Mouse (Mus musculus): ENCODE measurements around the gene Otx1. TPM values are rescaled to one million over a fixed set of nuclear protein-coding genes. Genes with fewer than 3 reads are reported as not detected.

Gene Otx1
- polyA plus RNA-seq, 1 experiment from 2014 or later, result not detected

GRCm38 (mm10) chr11:21973597-21973996 lies 29.1 kb downstream of the Otx1 start:
- H3K36me3 ChIP-seq (ENCODE audit: control insufficient read depth, insufficient read depth, low read length), result no peaks in the 10 kb centered on the region
- H3K4me1 ChIP-seq (ENCODE audit: control insufficient read depth, insufficient read depth, low read length), result no peaks in the 10 kb centered on the region
- H3K9ac ChIP-seq (ENCODE audit: low read depth, low read length), result no peak overlapping the region
- 69% methylated on average over 3 of the region's 3 CpGs for WGBS
- no peak overlapping the region for H3K4me2 ChIP-seq (replicated peaks; ENCODE audit: low read depth, low read length)
- no peak for ATAC-seq (ENCODE audit: low FRiP score, low TSS enrichment)
- H3K27me3 ChIP-seq (ENCODE audit: control insufficient read depth, insufficient read depth, low read length), result no peaks in the 10 kb centered on the region
- H3K4me3 ChIP-seq (ENCODE audit: low read length), result no peak overlapping the region
- H3K27ac ChIP-seq (ENCODE audit: low read depth, low read length), result no peak overlapping the region
- H3K9me3 ChIP-seq (ENCODE audit: control insufficient read depth, low read length), result no peaks in the 10 kb centered on the region

DNA sequence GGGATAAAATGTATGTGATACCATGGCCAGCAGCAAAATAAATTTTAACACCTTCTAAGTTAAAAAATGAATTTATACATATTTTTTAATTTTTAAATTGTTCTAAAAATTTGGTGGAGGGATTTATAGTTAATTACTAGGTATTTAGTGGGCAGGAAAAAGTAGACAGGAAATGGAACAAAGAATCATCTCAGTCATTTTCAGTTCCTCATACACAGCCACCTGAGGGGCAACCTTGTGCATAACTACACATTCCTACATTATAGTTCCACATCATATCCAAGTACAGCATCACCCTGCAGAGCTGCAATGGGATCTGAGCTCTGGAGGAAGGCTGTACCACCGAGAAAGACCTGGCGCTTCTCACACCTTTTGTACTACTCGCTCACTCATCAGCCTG lies 33.8 kb downstream of the Otx1 start:
- H3K4me1 ChIP-seq (ENCODE audit: control insufficient read depth, insufficient read depth, low read length), result no peaks in the 10 kb centered on the region
- no peak overlapping the region for H3K9ac ChIP-seq (ENCODE audit: low read depth, low read length)
- no peak overlapping the region for H3K27ac ChIP-seq (ENCODE audit: low read depth, low read length)
- H3K4me3 ChIP-seq (ENCODE audit: low read length), result no peak overlapping the region
- H3K36me3 ChIP-seq (ENCODE audit: control insufficient read depth, insufficient read depth, low read length), result no peaks in the 10 kb centered on the region
- no peak overlapping the region for H3K4me2 ChIP-seq (replicated peaks; ENCODE audit: low read depth, low read length)
- no peaks in the 10 kb centered on the region for H3K9me3 ChIP-seq (ENCODE audit: control insufficient read depth, low read length)
- no peak for ATAC-seq (ENCODE audit: low FRiP score, low TSS enrichment)
- H3K27me3 ChIP-seq (ENCODE audit: control insufficient read depth, insufficient read depth, low read length), result no peaks in the 10 kb centered on the region
- WGBS, result 91% methylated on average over 3 of the region's 3 CpGs

GRCm38 (mm10) chr11:21955167-21955566 lies 47.5 kb downstream of the Otx1 start:
- ATAC-seq (ENCODE audit: low FRiP score, low TSS enrichment), result no peak
- H3K9me3 ChIP-seq (ENCODE audit: control insufficient read depth, low read length), result peaks cover under 1% of the 10 kb centered on the region; the same call in 1 of the 2 replicates
- no peak overlapping the region for H3K4me3 ChIP-seq (ENCODE audit: low read length)
- 90% methylated on average over 7 of the region's 7 CpGs for WGBS
- no peak overlapping the region for H3K4me2 ChIP-seq (replicated peaks; ENCODE audit: low read depth, low read length)
- H3K9ac ChIP-seq (ENCODE audit: low read depth, low read length), result no peak overlapping the region
- no peaks in the 10 kb centered on the region for H3K27me3 ChIP-seq (ENCODE audit: control insufficient read depth, insufficient read depth, low read length)
- H3K36me3 ChIP-seq (ENCODE audit: control insufficient read depth, insufficient read depth, low read length), result no peaks in the 10 kb centered on the region
- H3K4me1 ChIP-seq (ENCODE audit: control insufficient read depth, insufficient read depth, low read length), result no peaks in the 10 kb centered on the region
- H3K27ac ChIP-seq (ENCODE audit: low read depth, low read length), result no peak overlapping the region

GRCm38 (mm10) chr11:21951657-21952237 lies 51.0 kb downstream of the Otx1 start:
- no peak overlapping the region for H3K27ac ChIP-seq (ENCODE audit: low read depth, low read length)
- no peaks in the 10 kb centered on the region for H3K27me3 ChIP-seq (ENCODE audit: control insufficient read depth, insufficient read depth, low read length)
- ATAC-seq (ENCODE audit: low FRiP score, low TSS enrichment), result no peak
- no peak overlapping the region for H3K9ac ChIP-seq (ENCODE audit: low read depth, low read length)
- H3K4me2 ChIP-seq (replicated peaks; ENCODE audit: low read depth, low read length), result no peak overlapping the region
- 75% methylated on average over 2 of the region's 2 CpGs for WGBS
- no peaks in the 10 kb centered on the region for H3K4me1 ChIP-seq (ENCODE audit: control insufficient read depth, insufficient read depth, low read length)
- H3K9me3 ChIP-seq (ENCODE audit: control insufficient read depth, low read length), result peaks cover 5% of the 10 kb centered on the region; the same call in 1 of the 2 replicates
- H3K36me3 ChIP-seq (ENCODE audit: control insufficient read depth, insufficient read depth, low read length), result no peaks in the 10 kb centered on the region
- no peak overlapping the region for H3K4me3 ChIP-seq (ENCODE audit: low read length)

DNA sequence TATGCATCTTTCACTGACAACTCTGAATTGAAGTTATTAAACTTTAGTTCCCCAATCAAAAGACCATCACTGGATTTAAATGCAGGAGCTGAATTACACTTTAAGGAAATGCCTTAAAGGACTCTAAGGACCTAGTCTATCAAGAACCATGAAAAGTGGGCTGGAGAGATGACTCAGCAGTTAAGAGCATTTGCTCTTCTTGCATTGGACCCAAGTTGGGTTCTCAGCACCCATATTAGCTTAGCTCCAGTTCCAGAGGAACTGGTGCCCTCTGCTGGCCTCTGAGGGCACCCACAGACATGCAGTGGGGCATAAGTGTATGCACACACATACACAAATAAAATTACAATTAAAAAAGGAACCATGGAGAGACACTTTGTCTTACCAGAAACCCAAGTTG lies 52.6 kb downstream of the Otx1 start:
- Histone ChIP-seq H3K36me3 (ENCODE audit: control insufficient read depth, insufficient read depth, low read length) (no peaks in the 10 kb centered on the region), H3K9ac (ENCODE audit: low read depth, low read length) (no peak overlapping the region), H3K27me3 (ENCODE audit: control insufficient read depth, insufficient read depth, low read length) (no peaks in the 10 kb centered on the region), H3K4me3 (ENCODE audit: low read length) (no peak overlapping the region), H3K4me2 (replicated peaks; ENCODE audit: low read depth, low read length) (no peak overlapping the region), H3K4me1 (ENCODE audit: control insufficient read depth, insufficient read depth, low read length) (no peaks in the 10 kb centered on the region), H3K9me3 (ENCODE audit: control insufficient read depth, low read length) (peaks cover 5% of the 10 kb centered on the region; the same call in 1 of the 2 replicates), H3K27ac (ENCODE audit: low read depth, low read length) (no peak overlapping the region)
- no peak for ATAC-seq (ENCODE audit: low FRiP score, low TSS enrichment)
